Mouse (Mus musculus) embryonic facial prominence, embryonic 10.5 days (tissue): ENCODE measurements around the gene Tuba1a. TPM values are rescaled to one million over a fixed set of nuclear protein-coding genes. Genes with fewer than 3 reads are reported as not detected.

Source experiments
- DNase-seq: peaks from one replicate; pipeline ENCODE4 v3.0.0-alpha.2; 2017; ENCODE audit warnings: low spot score
- H3K27ac ChIP-seq: fragments of 300-500 bp; sonication (generic); replicated peaks from 2 replicates; pipeline ENCODE4 v1.5.1; 2016; ENCODE audit warnings: mild to moderate bottlenecking
- H3K27me3 ChIP-seq: fragments of 300-500 bp; sonication (generic); replicated peaks from 2 replicates; pipeline ENCODE4 v1.6.1; 2016; ENCODE audit warnings: low read depth, mild to moderate bottlenecking; ENCODE audit not compliant: poor library complexity, severe bottlenecking
- H3K36me3 ChIP-seq: fragments of 300-500 bp; sonication (generic); replicated peaks from 2 replicates; pipeline ENCODE4 v1.6.1; 2016; ENCODE audit warnings: mild to moderate bottlenecking, moderate library complexity
- H3K4me1 ChIP-seq: fragments of 300-500 bp; sonication (generic); 2 replicates; pipeline ENCODE4 v1.6.1; 2016
- H3K4me3 ChIP-seq: fragments of 300-500 bp; sonication (generic); 2 replicates; pipeline ENCODE4 v1.5.1; 2016; ENCODE audit warnings: mild to moderate bottlenecking, moderate library complexity
- H3K9me3 ChIP-seq: fragments of 300-500 bp; sonication (generic); 2 replicates; pipeline ENCODE4 v1.6.1; 2016; ENCODE audit warnings: mild to moderate bottlenecking
- WGBS: fragments of 180-500 bp; shearing (Covaris S2); methylation state at CpG from one replicate; pipeline ENCODE4 v1.1.7; 2016; 5-methylcytosine and 5-hydroxymethylcytosine counted together
- polyA plus RNA-seq: library from polyadenylated mRNA; unstranded; fragments of >200 nt; fragmentation: Nextera tagmentation; extraction: Ambion mirVana; gene quantifications from 2 replicates; pipeline ENCODE4 v1.2.1, GENCODE M21; 2016

The Tuba1a gene
- polyA plus RNA-seq, 1 experiment from 2014 or later, result 2,739 TPM

DNA sequence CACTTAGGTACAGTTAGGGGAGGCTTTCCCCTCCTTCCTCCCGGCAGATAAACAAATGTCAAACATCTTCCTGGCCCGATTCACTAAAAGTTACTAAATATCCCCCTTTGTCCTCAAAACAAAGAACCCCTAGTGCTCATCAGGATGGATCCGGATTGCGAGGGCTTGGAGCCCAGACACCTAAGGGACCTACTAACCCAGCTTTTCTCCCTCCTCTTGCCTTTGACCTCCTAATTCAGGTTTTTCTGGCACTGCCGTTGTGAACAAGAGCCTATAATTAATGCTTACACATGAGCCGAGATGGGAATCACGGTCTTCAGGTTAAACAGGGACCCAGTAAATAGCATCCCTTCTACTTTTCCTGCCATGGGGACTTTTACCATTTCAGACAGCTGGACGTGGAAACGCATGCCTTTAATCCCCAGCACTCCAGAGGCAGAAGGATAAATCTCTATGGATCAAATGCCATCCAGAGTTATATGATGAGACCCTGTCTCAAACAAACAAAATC lies 38.1 kb upstream of the Tuba1a start:
- Histone ChIP-seq H3K27ac (peak overlapping the region; percentile 94), H3K36me3 (no peaks in the 10 kb centered on the region), H3K27me3 (no peaks in the 10 kb centered on the region), H3K9me3 (no peaks in the 10 kb centered on the region), H3K4me1 (peaks cover 71% of the 10 kb centered on the region), H3K4me3 (peak overlapping the region; percentile 58)
- 11% methylated on average over 9 of the region's 9 CpGs for WGBS
- no peak for DNase-seq

DNA sequence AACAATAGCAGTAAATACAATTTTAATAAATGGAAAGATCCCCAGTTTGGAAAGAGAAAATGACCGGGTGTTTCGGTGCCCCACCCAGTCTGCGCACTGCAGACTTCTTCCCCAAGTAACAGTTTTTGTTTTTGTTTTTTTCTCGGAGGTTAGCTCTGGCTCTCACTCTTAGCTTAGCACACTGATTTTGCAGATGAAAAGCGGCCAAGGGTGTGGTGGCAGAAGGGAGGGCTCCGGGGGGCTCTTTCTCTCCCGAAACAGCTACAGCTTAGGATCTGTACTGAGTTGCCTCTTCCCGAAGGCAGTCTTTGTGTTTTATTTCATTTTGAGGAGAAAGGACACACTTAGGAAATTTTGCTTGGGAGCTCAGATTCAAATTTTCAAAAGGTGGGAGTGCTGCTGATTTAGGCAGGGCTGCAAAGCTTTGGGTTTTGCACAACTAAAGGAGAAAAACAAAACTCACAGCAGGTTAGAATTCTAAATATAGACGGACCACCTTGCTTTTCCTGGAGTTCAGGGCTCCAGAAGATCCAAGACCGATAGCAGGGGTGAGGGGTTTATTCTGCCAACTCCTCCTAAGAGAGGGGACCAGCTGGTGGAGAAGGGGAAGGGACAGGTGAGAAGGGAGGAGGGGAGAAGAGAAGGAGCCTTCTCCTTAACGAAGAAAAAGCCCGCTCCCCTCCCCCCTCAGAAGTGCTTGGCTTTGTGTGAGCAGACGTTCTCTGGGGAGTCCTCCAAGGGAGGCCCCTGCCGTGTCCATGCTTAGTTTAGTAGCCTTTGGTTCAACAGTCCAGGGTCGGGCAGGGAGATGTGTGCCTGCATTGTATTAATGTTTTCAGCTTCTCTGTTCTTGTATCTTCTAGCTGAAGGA lies 37.4 kb upstream of the Tuba1a start:
- Histone ChIP-seq H3K4me3 (peak overlapping the region; percentile 58), H3K9me3 (no peaks in the 10 kb centered on the region), H3K27me3 (no peaks in the 10 kb centered on the region), H3K27ac (peak overlapping the region; percentile 94), H3K36me3 (no peaks in the 10 kb centered on the region), H3K4me1 (peaks cover 78% of the 10 kb centered on the region)
- 20% methylated on average over 15 of the region's 15 CpGs for WGBS
- peak; percentile 55 for DNase-seq

DNA sequence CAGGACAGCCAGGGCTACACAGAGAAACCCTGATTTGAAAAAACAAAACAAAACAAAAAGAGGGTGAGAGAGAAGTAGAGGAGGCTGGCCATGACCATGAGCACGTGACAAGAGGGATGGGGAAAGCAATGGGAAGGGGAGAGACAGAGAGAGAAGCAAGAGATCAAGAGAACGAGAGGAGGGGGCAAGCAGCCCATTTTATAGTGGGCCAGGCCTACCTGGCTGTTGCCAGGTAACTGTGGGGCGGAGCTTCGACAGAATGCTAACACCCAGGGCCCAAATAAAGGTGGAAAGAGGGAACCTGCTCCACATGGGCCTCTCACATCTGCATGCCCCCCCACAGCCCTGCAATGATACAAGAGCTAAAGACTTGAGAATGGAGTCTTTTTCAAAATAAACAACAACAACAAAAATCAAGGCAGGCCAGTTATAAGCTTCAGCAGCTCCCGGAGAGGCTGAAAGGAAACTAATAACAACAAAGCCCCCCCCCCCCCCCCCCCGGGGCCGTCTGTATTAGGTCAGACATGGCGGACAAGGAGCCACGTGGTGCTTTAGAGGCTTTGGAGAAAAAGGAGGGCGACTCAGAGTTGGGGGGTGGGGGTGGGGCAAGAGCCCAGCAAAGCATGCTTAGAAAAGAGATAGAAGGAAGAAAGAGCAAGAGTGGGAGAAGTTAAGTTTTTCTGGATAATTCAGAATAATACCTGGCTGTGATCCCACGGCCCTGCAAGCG lies 36.4 kb upstream of the Tuba1a start:
- Histone ChIP-seq H3K27me3 (no peaks in the 10 kb centered on the region), H3K4me3 (peak overlapping the region; percentile 58; the same call in 1 of the 2 replicates), H3K9me3 (no peaks in the 10 kb centered on the region), H3K27ac (peak overlapping the region; percentile 94), H3K36me3 (no peaks in the 10 kb centered on the region), H3K4me1 (peaks cover 88% of the 10 kb centered on the region)
- WGBS, result 29% methylated on average over 12 of the region's 12 CpGs
- DNase-seq, result peak; percentile 41

DNA sequence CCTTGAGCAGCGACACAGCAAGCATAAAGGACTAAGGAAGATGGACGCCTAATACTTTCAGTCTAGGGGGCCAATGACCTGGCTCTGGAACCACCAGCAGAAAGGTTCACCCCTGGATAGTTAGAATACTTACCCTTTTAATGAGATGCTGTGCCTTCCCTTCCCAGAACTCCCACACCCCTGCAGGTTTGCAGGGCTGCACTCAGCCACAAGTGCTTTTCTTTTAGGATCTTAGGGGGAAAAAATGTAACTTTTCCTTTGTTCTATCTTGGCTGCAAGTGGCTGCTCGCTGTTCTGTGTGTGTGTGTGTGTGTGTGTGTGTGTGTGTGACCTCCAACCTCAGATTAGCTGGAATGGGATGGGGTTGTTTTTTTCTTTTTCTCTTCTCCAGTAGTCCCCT lies 35.3 kb upstream of the Tuba1a start:
- H3K27ac ChIP-seq, result peak overlapping the region; percentile 90; the same call in 1 of the 2 replicates
- H3K4me3 ChIP-seq, result no peak overlapping the region
- no peaks in the 10 kb centered on the region for H3K36me3 ChIP-seq
- no peaks in the 10 kb centered on the region for H3K27me3 ChIP-seq
- DNase-seq, result no peak
- no peaks in the 10 kb centered on the region for H3K9me3 ChIP-seq
- WGBS, result 71% methylated on average over 3 of the region's 3 CpGs
- H3K4me1 ChIP-seq, result peaks cover 96% of the 10 kb centered on the region

DNA sequence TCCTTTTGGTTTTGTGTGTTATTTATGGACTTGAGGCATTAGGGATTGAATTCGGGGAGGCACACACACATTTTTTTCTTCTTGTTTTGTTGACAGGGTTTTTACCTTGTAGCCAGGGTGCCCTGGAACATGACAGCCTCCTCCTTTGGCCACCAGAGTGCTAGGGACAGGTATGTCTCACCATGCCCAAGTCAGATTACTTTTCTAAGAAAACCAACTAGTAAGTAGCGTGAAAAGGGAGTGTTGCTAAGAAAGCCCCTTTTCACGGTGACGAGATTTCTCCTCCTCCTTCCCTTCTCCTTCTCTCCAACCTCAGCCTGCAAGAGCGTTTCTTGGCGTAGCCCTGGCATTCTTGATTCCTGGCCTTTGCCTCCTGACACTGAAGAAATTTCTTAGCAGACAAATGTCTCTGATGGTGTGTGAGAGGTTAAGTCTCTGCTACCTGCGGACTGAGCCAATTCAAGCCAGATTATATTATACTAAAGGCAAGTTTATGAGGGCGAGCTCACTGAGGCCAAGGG lies 34.2 kb upstream of the Tuba1a start:
- Histone ChIP-seq H3K27me3 (no peaks in the 10 kb centered on the region), H3K36me3 (no peaks in the 10 kb centered on the region), H3K4me3 (peak overlapping the region; percentile 35), H3K4me1 (peaks cover 96% of the 10 kb centered on the region), H3K9me3 (no peaks in the 10 kb centered on the region), H3K27ac (peak overlapping the region; percentile 90)
- 40% methylated on average over 8 of the region's 8 CpGs for WGBS
- DNase-seq, result no peak

DNA sequence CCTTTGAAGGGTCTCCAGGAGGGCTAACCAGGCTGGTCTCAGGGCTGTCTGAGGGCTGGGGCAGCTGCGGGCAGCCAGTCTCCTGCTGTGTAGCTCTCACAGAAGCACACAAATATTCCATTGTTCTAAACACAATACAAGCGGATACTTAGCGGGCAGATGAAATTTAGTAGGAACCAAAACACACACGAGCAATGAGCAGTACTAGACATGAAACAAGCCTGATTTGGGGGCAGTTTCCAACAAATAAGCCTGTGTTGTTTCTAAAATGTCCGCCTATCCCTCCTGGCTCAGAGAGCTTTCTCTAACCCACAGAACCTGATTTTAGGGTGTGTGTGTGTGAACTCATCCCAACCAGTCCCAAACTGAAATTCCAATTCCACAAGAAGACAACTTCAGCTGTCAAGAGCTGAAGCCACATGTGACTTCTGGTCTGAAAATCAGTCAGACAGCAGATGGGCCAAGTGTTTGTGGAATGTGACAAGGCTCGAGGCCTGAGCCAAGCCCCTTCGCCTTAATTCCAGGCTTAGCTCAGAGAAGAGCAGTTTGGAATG lies 33.7 kb upstream of the Tuba1a start:
- Histone ChIP-seq H3K9me3 (no peaks in the 10 kb centered on the region), H3K4me3 (peak overlapping the region; percentile 35), H3K27me3 (no peaks in the 10 kb centered on the region), H3K27ac (peak overlapping the region; percentile 90), H3K4me1 (peaks cover 95% of the 10 kb centered on the region), H3K36me3 (no peaks in the 10 kb centered on the region)
- DNase-seq, result peak; percentile 37
- WGBS, result 13% methylated on average over 7 of the region's 7 CpGs

DNA sequence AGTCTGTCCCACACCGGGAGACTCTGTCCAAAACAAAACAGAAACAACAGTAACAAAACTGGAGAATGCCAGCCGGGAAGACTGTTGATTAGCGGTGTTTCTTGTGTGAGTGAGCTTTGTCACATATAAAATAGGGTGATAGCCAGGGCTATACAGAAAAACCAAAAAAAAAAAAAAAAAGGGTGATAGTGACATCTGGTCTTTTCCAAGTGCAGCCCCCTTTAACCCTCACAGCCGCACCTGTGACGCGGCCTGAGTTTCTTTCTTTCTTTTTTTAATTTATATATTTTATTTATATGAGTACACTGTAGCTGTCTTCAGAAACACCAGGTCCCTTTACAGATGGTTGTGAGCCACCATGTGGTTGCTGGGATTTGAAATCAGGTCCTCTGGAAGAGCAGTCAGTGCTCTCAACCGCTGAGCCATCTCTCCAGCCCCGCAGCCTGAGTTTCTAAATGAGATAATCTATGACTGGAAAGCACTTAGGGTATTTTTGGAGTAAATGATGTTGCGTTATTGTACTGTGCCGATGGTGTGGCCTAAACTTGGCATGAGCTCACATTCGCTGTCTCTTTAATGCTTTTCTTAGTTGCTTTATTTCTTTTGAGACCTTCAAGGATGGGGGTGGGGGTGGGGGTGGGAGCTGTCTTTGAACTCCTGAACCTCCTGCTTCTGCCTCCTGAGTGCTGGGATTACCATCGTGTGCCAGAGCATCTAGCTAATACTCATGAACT lies 32.6 kb upstream of the Tuba1a start:
- peak overlapping the region; percentile 60 for H3K4me3 ChIP-seq
- peaks cover 90% of the 10 kb centered on the region for H3K4me1 ChIP-seq
- no peaks in the 10 kb centered on the region for H3K36me3 ChIP-seq
- WGBS, result 28% methylated on average over 12 of the region's 12 CpGs
- H3K9me3 ChIP-seq, result no peaks in the 10 kb centered on the region
- peak overlapping the region; percentile 90 for H3K27ac ChIP-seq
- no peak for DNase-seq
- H3K27me3 ChIP-seq, result no peaks in the 10 kb centered on the region

DNA sequence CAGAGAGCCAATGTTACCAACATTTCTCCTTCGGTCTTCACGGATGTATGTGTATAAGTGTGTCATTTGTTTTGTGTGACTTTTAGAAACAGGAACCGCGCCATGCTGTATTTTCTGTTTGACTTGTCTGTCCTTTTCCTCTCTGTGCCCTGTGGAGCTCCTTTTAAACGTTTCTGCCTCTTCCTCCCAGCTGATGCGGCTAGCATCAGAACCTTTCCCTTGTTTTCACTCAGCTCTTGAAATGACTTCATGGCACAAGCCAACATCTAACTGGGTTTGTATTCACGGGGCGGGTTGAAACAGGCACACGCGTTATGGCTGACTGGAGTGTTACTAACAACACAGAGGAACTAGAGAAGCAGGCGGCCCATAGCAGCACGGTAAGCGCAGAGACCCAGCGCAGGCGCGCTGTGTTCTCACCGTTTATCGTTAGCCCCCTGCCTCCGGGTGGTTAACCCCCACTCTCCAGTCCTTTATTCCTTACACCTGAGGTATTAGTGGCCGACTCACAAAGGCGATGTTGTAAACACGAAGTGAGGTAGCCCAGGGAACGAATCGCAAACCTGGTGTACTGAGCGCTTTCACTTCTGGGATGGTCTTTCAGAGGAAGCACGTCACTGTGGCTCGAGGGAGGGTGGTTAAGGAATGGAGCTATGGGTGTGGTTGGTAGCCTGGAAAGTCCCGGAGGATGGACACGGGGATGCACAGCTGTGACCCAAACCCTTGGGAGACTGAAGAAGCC lies 31.9 kb upstream of the Tuba1a start:
- Histone ChIP-seq H3K9me3 (no peaks in the 10 kb centered on the region), H3K4me3 (peak overlapping the region; percentile 60), H3K27ac (peak overlapping the region; percentile 90), H3K4me1 (peaks cover 82% of the 10 kb centered on the region), H3K36me3 (no peaks in the 10 kb centered on the region), H3K27me3 (no peaks in the 10 kb centered on the region)
- 4% methylated on average over 29 of the region's 29 CpGs for WGBS
- DNase-seq, result peak; percentile 69

DNA sequence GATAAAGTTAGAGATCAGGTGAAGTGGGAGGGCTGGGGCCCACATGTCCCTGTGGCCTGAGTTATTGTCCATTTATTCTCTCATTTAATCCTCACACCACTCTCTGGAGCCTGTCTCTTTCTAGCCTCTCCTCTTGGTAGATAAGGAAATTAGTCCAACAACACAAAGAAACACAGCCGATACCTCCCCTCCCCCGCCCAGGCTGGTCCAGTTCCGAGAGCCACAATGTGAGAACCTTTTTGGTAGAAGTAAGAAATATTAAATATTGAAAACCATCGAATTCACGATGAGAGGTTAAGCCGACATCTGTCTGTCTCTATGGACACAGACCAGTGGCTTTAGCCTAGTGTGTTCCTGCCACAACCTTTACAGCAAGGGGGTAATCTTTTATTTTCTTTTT lies 31.2 kb upstream of the Tuba1a start:
- peak overlapping the region; percentile 90 for H3K27ac ChIP-seq
- no peaks in the 10 kb centered on the region for H3K9me3 ChIP-seq
- no peak for DNase-seq
- H3K4me3 ChIP-seq, result peak overlapping the region; percentile 60
- 47% methylated on average over 6 of the region's 6 CpGs for WGBS
- no peaks in the 10 kb centered on the region for H3K27me3 ChIP-seq
- H3K4me1 ChIP-seq, result peaks cover 82% of the 10 kb centered on the region
- no peaks in the 10 kb centered on the region for H3K36me3 ChIP-seq

DNA sequence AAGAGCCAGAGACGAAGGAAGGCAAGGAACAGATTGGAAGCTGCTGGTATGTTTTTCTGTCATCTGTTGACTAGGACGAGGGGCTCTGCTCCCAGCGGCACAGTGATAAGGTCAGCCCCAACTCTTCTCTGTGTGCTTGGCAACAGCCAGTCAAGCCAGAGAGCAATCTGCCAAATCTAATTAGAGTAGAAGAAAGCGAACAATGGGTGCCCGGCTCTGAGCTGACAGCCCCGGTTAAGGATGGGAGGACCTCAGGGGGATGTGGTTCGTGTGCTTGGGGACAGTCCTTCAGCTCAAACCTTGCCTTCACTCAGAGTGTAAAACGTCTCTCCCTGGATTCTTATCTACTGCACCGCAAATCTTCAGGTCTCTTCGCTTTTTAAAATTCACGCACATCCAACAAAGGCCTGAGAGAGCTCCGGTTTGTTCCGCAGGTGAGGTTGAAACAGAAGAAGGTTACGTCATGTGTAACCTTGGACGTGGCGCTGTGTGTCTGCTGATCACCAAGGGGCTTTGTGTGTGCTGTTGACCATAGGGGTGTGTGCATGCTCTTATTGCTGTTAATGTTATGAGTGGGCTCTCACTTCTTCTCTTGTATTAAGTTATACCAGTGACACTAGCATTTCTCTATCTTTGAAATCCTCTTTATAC lies 30.1 kb upstream of the Tuba1a start:
- Histone ChIP-seq H3K4me1 (peaks cover 78% of the 10 kb centered on the region), H3K4me3 (peak overlapping the region; percentile 60)

DNA sequence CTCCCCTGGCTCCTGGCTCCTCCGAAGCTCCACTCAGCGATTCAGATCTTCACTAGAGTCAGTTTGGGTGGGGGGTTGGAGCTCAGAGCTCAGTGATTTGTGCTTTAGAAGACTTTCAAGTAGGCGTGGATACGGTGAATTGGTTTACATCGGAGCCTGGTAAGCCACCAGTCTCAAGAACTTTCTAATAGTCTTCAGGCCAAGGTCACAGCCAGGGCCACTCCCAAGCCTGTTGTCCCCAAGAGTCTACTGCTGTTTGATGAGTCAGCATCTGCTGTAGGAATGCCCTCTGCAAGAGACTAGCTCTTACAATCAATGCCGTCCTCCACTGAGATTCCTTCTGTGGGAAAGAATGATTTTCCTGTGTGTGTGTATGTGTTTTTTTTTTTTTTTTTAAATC lies 28.6 kb upstream of the Tuba1a start:
- Histone ChIP-seq H3K4me1 (peaks cover 78% of the 10 kb centered on the region), H3K27ac (peak overlapping the region; percentile 61), H3K27me3 (no peaks in the 10 kb centered on the region), H3K36me3 (no peaks in the 10 kb centered on the region), H3K9me3 (no peaks in the 10 kb centered on the region), H3K4me3 (no peak overlapping the region)
- WGBS, result 86% methylated on average over 6 of the region's 6 CpGs
- DNase-seq, result no peak

More for the DNA sequence above, 30.1 kb upstream of the Tuba1a start:
- no peaks in the 10 kb centered on the region for H3K9me3 ChIP-seq
- peak overlapping the region; percentile 90 for H3K27ac ChIP-seq
- WGBS, result 35% methylated on average over 16 of the region's 16 CpGs
- peak; percentile 50 for DNase-seq
- no peaks in the 10 kb centered on the region for H3K27me3 ChIP-seq
- H3K36me3 ChIP-seq, result no peaks in the 10 kb centered on the region
